Mouse (Mus musculus): ENCODE results near the gene Pfdn6.

GRCm38 (mm10) chr17:33978631-33979031, 38.5 kb upstream of the Pfdn6 start:
- TF ChIP-seq CTCF (IDR thresholded peaks at IDR 0.05) = no peak
- peak; percentile 91 for TF ChIP-seq POLR2A (IDR thresholded peaks at IDR 0.05; ENCODE audit: insufficient read depth, low read depth, low read length)
- peak; percentile 57; the same call in 1 of the 2 replicates for TF ChIP-seq EP300 (IDR thresholded peaks at IDR 0.05; ENCODE audit: insufficient read depth, low read depth, low read length)
